Mouse (Mus musculus): ENCODE measurements around the gene Olfr715. TPM values are rescaled to one million over a fixed set of nuclear protein-coding genes. Genes with fewer than 3 reads are reported as not detected.
"Not testable (repeated sequence)": the region's sequence is repeated elsewhere in the genome, so short reads cannot be mapped to it uniquely, and the experiment has no call there.

The Olfr715 gene
- polyA plus RNA-seq (2012; fragmentation: generic; extraction: Trizol) = not detected

- H3K4me2 ChIP-seq (ENCODE audit: low read depth); H3K79me2 ChIP-seq (ENCODE audit: control insufficient read depth, insufficient read depth); H3K4me3 ChIP-seq; H3K36me3 ChIP-seq (ENCODE audit: control insufficient read depth, insufficient read depth); H3K27me3 ChIP-seq (ENCODE audit: control insufficient read depth, insufficient read depth, insufficient read length); H3ac ChIP-seq (ENCODE audit: control insufficient read depth, insufficient read length): not testable (repeated sequence)
Observed at GRCm38 (mm10) chr7:107130983-107131382, at the start of gene Olfr715. TSS of gene Olfr715 (minus strand) at chr7:107131083.

DNA sequence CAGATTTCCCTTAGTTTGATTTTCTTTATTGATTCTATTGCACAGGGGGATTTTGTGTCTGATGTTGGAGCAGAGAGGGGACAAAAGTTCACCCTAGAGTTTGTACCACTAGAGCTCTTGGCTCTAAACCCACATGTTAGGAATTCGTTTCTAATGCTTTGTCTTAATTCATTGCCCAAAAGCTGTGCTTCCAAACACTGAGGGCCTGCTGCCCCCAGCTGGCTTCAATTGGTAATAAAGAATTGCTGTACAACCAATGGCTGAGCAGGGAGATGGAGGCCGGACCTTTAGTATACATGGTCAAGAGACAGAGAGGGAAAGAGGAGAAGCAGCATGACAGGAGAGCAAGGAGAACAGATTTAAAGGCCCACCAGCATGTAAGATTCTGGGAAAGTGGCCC lies 49.5 kb upstream of the Olfr715 start:
- H3K79me2 ChIP-seq (ENCODE audit: control insufficient read depth, insufficient read depth) = no peaks in the 10 kb centered on the region
- H3K4me2 ChIP-seq (ENCODE audit: low read depth) = no peak overlapping the region
- H3K4me3 ChIP-seq = no peak overlapping the region
- TF ChIP-seq SRF (IDR thresholded peaks at IDR 0.05; ENCODE audit: control insufficient read depth, insufficient read length, low read depth) (no peak), E2F4 (IDR thresholded peaks at IDR 0.05; ENCODE audit: insufficient read depth) (no peak), MAX (IDR thresholded peaks at IDR 0.05; ENCODE audit: low read depth) (no peak), TCF12 (IDR thresholded peaks at IDR 0.05; ENCODE audit: insufficient read depth, poor library complexity, severe bottlenecking) (no peak), POLR2A (IDR thresholded peaks at IDR 0.05; ENCODE audit: insufficient read length, low read depth) (no peak), TCF3 (IDR thresholded peaks at IDR 0.05; ENCODE audit: insufficient read length, low read depth) (no peak), USF1 (IDR thresholded peaks at IDR 0.05; ENCODE audit: low read depth) (no peak), POLR2AphosphoS2 (IDR thresholded peaks at IDR 0.05; ENCODE audit: insufficient read length, low read depth) (no peak), MYOD1 (IDR thresholded peaks at IDR 0.05; ENCODE audit: control insufficient read depth in 1 of 3, insufficient read length in 2 of 3, low read depth in 2 of 3) (no peak), CEBPB (IDR thresholded peaks at IDR 0.05; ENCODE audit: insufficient read depth, poor library complexity, severe bottlenecking) (no peak), MYOG (IDR thresholded peaks at IDR 0.05; ENCODE audit: control insufficient read depth in 1 of 3, insufficient read depth in 1 of 3, insufficient read length in 2 of 3, low read depth in 2 of 3) (no peak), REST (IDR thresholded peaks at IDR 0.05; ENCODE audit: insufficient read depth, insufficient read length) (no peak)
- no peaks in the 10 kb centered on the region for H3K36me3 ChIP-seq (ENCODE audit: control insufficient read depth, insufficient read depth)
- no peaks in the 10 kb centered on the region for H3K27me3 ChIP-seq (ENCODE audit: control insufficient read depth, insufficient read depth, insufficient read length)
- no peak overlapping the region for H3ac ChIP-seq (ENCODE audit: control insufficient read depth, insufficient read length)

GRCm38 (mm10) chr7:107166690-107167089 lies 35.8 kb upstream of the Olfr715 start, which contains the start of gene Nlrp14:
TSS of gene Nlrp14 (plus strand) at chr7:107166990.
- H3ac ChIP-seq (ENCODE audit: control insufficient read depth, insufficient read length) = no peak within 1 kb of the TSS
- H3K36me3 ChIP-seq (ENCODE audit: control insufficient read depth, insufficient read depth) = no peaks in the 10 kb centered on the region
- no peaks in the 10 kb centered on the region for H3K27me3 ChIP-seq (ENCODE audit: control insufficient read depth, insufficient read depth, insufficient read length)

DNA sequence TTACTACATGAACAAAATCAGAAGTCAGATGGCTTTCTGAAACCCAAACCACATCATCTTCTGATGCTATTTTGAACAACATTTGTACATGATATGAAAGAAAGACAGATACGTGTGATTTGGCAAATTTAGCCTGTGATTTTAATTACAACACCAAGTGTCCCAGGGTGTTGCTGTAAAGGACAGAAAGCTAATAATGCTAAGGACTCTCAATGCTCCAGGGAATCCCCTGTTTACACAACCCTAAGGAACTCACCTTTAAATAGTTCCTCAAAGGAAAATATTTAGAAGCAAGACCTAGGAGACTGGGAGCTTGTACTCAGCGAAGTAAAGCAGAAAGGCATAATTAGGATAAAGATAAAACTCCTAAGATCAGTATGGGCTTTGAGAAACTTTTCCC lies 7.1 kb upstream of the Olfr715 start, which contains the start of gene Olfr716:
TSS of gene Olfr716 (plus strand) at position 301 of the 400 bp plus-strand sequence.
- not testable (repeated sequence) for H3K27me3 ChIP-seq (ENCODE audit: control insufficient read depth, insufficient read depth, insufficient read length); H3K36me3 ChIP-seq (ENCODE audit: control insufficient read depth, insufficient read depth); H3K4me2 ChIP-seq (ENCODE audit: low read depth); H3ac ChIP-seq (ENCODE audit: control insufficient read depth, insufficient read length); H3K4me3 ChIP-seq; H3K79me2 ChIP-seq (ENCODE audit: control insufficient read depth, insufficient read depth)

More at GRCm38 (mm10) chr7:107166690-107167089, 35.8 kb upstream of the Olfr715 start, which contains the start of gene Nlrp14:
- TF ChIP-seq CEBPB (IDR thresholded peaks at IDR 0.05; ENCODE audit: insufficient read depth, poor library complexity, severe bottlenecking) = no peak
- no peak for TF ChIP-seq SRF (IDR thresholded peaks at IDR 0.05; ENCODE audit: control insufficient read depth, insufficient read length, low read depth)
- H3K4me2 ChIP-seq (ENCODE audit: low read depth) = no peak within 1 kb of the TSS
- H3K4me3 ChIP-seq = no peak within 1 kb of the TSS
- H3K79me2 ChIP-seq (ENCODE audit: control insufficient read depth, insufficient read depth) = no peaks in the 10 kb centered on the region

DNA sequence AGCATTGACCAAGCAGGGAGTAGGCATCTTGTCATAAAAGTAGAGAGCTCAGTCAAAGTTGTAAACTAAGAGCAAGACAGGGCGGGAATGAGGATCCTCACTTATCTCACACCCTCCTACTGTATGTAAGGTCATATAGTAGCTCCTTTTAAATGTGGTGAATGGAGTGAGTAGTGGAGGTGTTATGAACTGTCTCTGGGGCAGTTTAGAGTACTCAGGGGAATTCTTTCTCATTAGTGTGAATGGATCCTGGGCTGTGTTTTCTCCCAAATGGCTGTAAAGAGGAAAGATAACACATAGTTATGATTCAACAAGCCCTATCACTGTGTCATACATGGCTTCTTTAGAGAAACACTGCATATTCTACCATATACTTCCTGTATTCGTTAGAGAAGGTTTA lies 20.6 kb downstream of the Olfr715 start, which contains the start of gene Olfr715b:
TSS of gene Olfr715b (minus strand) at position 101 of the 400 bp plus-strand sequence.
- H3K79me2 ChIP-seq (ENCODE audit: control insufficient read depth, insufficient read depth); H3K27me3 ChIP-seq (ENCODE audit: control insufficient read depth, insufficient read depth, insufficient read length); H3K4me3 ChIP-seq; H3K4me2 ChIP-seq (ENCODE audit: low read depth); H3K36me3 ChIP-seq (ENCODE audit: control insufficient read depth, insufficient read depth); H3ac ChIP-seq (ENCODE audit: control insufficient read depth, insufficient read length): not testable (repeated sequence)

DNA sequence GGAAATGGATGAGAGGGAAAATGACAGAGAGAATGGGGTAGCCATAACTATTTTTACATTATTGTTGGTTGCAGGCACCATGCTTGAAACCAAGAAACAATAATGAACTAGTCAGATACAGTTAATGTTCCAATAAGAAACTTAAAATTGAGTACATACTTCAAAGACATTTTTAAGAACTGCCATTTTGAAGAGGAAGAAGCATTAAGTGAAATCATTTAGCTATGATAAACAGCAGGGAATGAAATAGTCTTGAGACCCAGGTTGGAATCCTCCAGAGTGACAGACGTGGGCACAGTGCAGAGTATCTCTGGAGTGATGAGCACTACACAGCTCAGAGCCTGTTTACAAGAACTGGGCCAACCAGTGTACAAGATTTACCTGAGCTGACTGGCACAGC lies 38.0 kb downstream of the Olfr715 start, which contains the start of gene Olfr17:
TSS of gene Olfr17 (plus strand) at position 301 of the 400 bp plus-strand sequence.
- H3K36me3 ChIP-seq (ENCODE audit: control insufficient read depth, insufficient read depth) = no peaks in the 10 kb centered on the region
- TF ChIP-seq REST (IDR thresholded peaks at IDR 0.05; ENCODE audit: insufficient read depth, insufficient read length) = no peak
- TF ChIP-seq CEBPB (IDR thresholded peaks at IDR 0.05; ENCODE audit: insufficient read depth, poor library complexity, severe bottlenecking) = no peak
- TF ChIP-seq E2F4 (IDR thresholded peaks at IDR 0.05; ENCODE audit: insufficient read depth) = no peak
- no peak for TF ChIP-seq POLR2AphosphoS2 (IDR thresholded peaks at IDR 0.05; ENCODE audit: insufficient read length, low read depth)
- no peak for TF ChIP-seq POLR2A (IDR thresholded peaks at IDR 0.05; ENCODE audit: insufficient read length, low read depth)
- no peak for TF ChIP-seq USF1 (IDR thresholded peaks at IDR 0.05; ENCODE audit: low read depth)
- no peak for TF ChIP-seq SRF (IDR thresholded peaks at IDR 0.05; ENCODE audit: control insufficient read depth, insufficient read length, low read depth)
- TF ChIP-seq MYOD1 (IDR thresholded peaks at IDR 0.05; ENCODE audit: control insufficient read depth in 1 of 3, insufficient read length in 2 of 3, low read depth in 2 of 3) = no peak
- TF ChIP-seq TCF3 (IDR thresholded peaks at IDR 0.05; ENCODE audit: insufficient read length, low read depth) = no peak
- no peak for TF ChIP-seq MYOG (IDR thresholded peaks at IDR 0.05; ENCODE audit: control insufficient read depth in 1 of 3, insufficient read depth in 1 of 3, insufficient read length in 2 of 3, low read depth in 2 of 3)
- TF ChIP-seq MAX (IDR thresholded peaks at IDR 0.05; ENCODE audit: low read depth) = no peak
- no peak for TF ChIP-seq TCF12 (IDR thresholded peaks at IDR 0.05; ENCODE audit: insufficient read depth, poor library complexity, severe bottlenecking)
- no peaks in the 10 kb centered on the region for H3K27me3 ChIP-seq (ENCODE audit: control insufficient read depth, insufficient read depth, insufficient read length)
- H3K4me2 ChIP-seq (ENCODE audit: low read depth) = no peak within 1 kb of the TSS
- H3K79me2 ChIP-seq (ENCODE audit: control insufficient read depth, insufficient read depth) = no peaks in the 10 kb centered on the region
- no peak within 1 kb of the TSS for H3K4me3 ChIP-seq
- H3ac ChIP-seq (ENCODE audit: control insufficient read depth, insufficient read length) = no peak within 1 kb of the TSS

Other genes with a start within 250 kb of the Olfr715 start
- gene Olfr706, start 242.9 kb downstream of the Olfr715 start, polyA plus RNA-seq (2012; fragmentation: generic; extraction: Trizol) = not detected
- not detected for gene Olfr707, start 229.8 kb downstream of the Olfr715 start, polyA plus RNA-seq (2012; fragmentation: generic; extraction: Trizol)
- not detected for gene Olfr1532-ps1, start 223.1 kb downstream of the Olfr715 start, polyA plus RNA-seq (2012; fragmentation: generic; extraction: Trizol)
- not detected for gene Olfr709-ps1, start 198.9 kb downstream of the Olfr715 start, polyA plus RNA-seq (2012; fragmentation: generic; extraction: Trizol)
- not detected for gene Olfr710, start 182.8 kb downstream of the Olfr715 start, polyA plus RNA-seq (2012; fragmentation: generic; extraction: Trizol)
- not detected for gene Olfr6, start 167.1 kb downstream of the Olfr715 start, polyA plus RNA-seq (2012; fragmentation: generic; extraction: Trizol)
- gene Olfr711, start 155.6 kb downstream of the Olfr715 start, polyA plus RNA-seq (2012; fragmentation: generic; extraction: Trizol) = not detected
- not detected for gene Olfr2, start 125.0 kb downstream of the Olfr715 start, polyA plus RNA-seq (2012; fragmentation: generic; extraction: Trizol)
- not detected for gene Olfr713, start 99.9 kb downstream of the Olfr715 start, polyA plus RNA-seq (2012; fragmentation: generic; extraction: Trizol)
- gene Olfr714, start 60.1 kb downstream of the Olfr715 start, polyA plus RNA-seq (2012; fragmentation: generic; extraction: Trizol) = not detected
- gene Olfr17, start 37.9 kb downstream of the Olfr715 start, polyA plus RNA-seq (2012; fragmentation: generic; extraction: Trizol) = not detected
- gene Olfr715b, start 20.7 kb downstream of the Olfr715 start, polyA plus RNA-seq (2012; fragmentation: generic; extraction: Trizol) = not detected
- gene Olfr716, start 7.2 kb upstream of the Olfr715 start, polyA plus RNA-seq (2012; fragmentation: generic; extraction: Trizol) = not detected
- gene Nlrp14, start 35.9 kb upstream of the Olfr715 start, polyA plus RNA-seq (2012; fragmentation: generic; extraction: Trizol) = not detected
- not detected for gene Rbmxl2, start 78.4 kb upstream of the Olfr715 start, polyA plus RNA-seq (2012; fragmentation: generic; extraction: Trizol)
- gene Syt9, start 239.6 kb upstream of the Olfr715 start, polyA plus RNA-seq (2012; fragmentation: generic; extraction: Trizol) = not detected

Measured in myocyte (in vitro differentiated cells).